Mouse (Mus musculus) 416B (cell line): ENCODE results near the gene Btbd9.
"Not testable (repeated sequence)": the region's sequence is repeated elsewhere in the genome, so short reads cannot be mapped to it uniquely, and the experiment has no call there.

Source experiments
- DNase-seq: peaks from one replicate; pipeline ENCODE4 v3.0.0; 2011; ENCODE audit warnings: low read depth

The Btbd9 gene

DNA sequence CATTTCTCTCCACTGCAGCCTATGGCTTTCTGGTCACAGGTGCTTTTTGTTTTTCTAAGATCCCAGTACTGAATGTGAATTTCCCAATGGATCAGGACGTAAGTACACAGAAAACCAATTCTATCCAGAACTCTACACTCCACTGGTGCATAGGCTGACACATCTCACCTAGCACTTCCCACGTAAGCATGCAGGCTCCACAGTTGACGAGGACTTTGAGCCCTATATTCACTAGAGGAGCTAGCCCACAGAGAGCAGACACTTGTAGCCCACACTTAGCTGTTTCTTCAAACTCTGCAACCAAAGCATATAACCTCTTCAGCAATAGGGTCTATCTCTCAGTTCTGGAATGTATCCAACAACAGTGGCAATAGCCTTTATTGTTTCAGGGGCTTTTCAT, 19.8 kb downstream of the Btbd9 start:
- no peak for DNase-seq

DNA sequence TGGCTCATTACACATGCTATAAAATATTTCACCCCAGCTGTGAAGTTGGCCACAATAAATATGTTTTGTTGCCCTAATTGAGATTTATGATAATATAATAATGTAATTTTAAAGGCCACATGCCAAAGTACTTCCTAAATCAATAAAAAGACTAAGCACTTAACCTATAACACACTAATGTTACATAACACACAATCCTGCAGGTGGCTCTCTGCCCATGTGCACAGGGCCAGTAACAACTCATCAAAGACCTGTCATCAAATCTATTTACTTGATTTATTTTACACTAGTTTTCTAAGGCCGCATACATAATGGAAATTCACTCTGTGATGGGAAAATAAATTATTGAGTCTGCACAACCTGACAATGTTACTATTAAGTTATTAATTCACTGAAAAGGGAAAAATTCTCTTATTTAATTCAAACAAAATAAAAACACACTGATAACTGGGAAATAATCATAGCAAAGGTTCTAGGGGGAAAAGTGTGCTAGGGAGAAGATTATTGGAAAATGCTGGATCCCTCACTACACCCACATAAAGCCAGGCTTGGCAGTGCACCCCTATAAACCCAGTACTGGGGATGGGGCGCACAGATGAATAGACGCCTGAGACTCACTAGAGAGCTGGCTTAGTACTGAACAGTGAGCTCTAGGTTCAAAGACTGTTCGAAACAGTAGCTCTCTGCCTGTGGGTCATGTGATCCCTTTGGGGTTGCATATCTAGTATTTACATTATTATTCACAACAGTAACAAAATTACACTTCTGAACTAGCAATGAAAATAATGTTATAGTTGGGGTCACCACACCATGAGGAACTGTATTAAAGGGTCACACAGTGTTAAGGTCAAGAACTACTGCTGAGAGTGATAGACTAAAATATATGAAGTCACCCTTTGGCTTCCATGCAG, 23.0 kb downstream of the Btbd9 start:
- DNase-seq, result no peak

DNA sequence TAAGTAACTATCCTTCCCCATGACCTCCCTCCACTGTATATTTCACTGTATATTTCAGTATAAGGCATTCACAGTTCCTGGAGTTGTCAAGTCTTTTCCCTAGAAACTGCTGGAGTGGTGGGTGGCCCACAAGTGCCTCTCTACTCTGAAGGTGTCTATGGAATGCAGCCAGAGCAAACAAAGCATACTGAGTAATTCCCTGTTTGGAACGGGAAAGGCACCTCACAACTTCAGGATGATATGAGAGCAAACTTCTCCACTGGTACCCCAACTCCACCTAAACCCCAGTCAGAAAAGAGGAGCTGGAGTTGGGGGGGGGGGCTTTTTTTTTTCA, 25.5 kb downstream of the Btbd9 start:
- no peak for DNase-seq

DNA sequence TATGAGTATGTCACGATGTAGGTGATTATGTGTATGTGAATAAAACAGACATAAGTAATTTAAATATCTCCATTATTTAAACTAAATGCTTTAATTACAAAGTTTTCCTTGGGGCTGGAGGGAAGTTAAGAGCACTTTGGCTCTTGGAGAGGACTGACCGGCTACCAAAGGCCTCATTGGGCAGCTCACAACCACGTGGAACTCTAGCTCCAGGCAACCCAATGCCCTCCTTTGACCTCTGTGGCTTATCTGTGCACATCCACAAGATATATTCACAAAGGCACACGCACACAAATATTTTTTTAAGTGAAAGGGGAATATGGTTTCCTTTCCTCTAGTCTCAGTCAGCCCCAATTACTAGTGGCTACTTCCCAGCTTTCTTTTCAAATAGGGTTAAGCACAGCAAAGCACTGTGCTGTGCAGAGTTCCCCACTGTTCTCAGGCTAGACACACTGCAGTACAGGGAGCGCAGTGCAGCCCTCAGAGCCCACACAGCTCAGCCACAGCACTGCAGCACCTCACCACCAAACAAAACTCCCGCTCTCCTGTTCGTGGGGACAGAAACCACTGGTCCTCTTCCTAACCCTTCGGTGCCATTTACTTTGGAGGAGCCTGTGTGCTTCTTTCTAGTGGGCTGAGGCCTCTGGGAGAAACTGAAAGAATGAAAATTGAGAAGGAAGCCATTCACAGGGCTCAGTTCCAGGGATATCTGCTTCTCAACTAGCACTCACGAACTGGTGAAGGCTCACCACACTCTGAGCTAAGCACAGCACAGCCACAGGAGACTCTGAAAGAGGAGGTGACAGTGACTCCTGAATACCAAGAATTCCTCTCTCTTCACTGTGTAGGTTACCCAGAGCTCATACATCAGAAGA, 26.2 kb downstream of the Btbd9 start:
- DNase-seq, result no peak

DNA sequence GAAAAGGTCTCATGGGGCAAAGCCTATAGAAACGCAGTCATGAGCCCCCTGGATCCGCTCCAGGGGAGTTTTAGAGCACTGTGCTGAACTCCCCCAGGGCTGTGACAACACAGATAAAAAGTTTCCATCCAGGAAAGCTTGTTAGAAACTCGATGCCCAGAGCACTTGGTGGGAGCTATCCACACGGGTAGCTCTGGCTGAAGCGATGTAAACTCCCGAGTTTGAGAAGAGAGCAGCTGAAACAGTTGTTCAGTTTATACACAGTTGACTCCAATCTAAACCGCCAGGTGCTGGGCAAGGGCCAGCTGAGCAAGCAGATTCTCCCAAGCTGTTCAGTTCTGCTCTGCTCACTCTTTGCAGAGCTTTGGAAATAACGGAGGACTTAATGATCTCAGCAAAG, 37.2 kb downstream of the Btbd9 start:
- no peak for DNase-seq

DNA sequence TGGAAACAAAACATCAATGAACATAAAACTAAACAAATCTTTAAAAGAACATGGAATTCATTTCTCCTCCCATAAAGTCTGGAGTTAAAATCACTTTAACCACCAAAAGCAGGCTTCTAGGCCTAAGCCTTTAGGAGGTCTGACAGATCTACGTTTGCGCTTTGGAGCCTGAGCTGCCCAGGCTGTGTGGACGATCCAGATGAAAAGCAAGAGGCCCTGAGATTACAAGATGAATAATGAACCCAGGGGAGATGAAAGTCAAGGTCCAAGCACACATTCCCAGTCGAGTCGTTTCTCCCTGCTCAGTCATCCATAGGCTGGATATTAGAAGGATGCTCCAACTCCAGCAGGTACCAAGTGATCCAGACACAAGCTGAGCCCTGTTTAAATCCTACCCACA, 39.6 kb downstream of the Btbd9 start:
- DNase-seq, result no peak

DNA sequence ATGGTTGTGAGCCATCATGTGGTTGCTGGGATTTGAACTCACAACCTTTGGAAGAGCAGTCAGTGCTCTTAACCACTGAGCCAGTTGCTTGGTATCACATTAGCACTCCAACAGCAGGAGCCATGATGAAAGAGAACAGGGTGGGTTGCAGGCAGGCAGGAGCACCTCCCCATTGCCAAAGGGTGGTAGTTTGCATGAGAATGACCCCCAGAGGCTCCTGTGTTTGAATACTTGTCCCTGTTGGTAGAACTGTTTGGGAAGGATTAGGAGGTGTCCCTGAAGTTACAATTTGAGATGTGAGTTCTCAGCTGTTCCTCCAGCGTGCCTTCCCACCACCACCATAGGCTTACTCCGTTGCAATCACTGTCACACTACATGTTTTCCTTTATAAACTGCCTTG, 43.2 kb downstream of the Btbd9 start:
- DNase-seq, result no peak

DNA sequence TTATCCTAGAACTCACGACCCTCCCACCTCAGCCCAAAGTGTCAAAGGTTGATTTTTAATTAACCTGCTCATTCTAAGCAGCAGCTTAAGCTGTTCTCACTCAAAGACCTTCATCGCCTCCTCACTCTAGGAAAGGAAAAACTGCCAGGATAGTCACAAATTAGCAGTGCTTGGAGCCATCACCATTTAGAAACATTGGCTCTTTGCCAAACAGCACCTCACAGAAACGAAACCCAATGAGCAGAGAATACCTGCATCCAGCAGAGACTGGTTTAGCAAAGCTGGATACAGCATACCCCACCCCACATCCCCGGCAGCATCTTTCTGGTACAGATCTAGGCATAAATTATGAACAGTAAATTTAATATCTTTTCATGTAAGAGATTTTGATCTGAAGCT, 45.7 kb downstream of the Btbd9 start:
- no peak for DNase-seq

DNA sequence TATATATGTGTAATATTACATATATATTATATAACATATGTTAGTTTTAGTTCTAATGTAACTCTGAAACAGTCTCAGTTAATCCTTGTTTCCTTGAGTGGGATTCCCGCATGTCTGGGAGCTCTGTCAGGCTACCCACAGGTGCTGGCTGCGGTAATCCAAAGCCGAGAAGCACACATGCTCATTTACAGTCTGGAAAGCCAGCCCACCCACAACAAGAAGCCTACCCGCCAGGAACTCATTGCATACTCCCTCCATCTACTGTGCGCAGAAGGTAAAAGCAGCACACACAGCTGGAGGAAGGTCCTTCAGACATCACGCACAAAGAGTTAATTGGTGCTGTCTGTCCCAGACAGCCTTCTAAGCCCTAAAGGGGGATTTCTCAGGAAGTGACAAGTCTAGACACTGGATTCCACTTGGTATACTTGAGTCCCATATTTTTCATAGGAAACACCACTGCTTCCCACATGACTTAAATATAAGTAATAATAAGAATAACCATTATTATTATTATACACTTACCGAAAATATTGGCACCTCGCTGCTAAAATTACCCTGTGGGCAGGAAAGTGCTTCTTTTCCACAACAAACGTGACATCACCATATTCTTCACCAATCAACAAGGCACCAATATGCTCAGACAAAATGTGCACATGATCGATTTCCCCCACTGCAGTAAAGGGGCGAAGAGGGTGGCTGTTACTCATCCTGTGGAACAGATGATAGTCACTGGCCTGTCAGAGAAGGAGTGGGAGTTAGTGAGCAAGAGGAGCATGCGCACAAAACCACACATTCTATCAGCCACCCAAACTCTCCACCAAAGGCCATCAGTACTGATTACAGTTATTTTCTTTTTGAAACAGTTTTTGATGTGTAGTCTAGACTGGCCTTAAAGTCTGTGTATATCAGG, 46.4 kb downstream of the Btbd9 start:
- no peak for DNase-seq

DNA sequence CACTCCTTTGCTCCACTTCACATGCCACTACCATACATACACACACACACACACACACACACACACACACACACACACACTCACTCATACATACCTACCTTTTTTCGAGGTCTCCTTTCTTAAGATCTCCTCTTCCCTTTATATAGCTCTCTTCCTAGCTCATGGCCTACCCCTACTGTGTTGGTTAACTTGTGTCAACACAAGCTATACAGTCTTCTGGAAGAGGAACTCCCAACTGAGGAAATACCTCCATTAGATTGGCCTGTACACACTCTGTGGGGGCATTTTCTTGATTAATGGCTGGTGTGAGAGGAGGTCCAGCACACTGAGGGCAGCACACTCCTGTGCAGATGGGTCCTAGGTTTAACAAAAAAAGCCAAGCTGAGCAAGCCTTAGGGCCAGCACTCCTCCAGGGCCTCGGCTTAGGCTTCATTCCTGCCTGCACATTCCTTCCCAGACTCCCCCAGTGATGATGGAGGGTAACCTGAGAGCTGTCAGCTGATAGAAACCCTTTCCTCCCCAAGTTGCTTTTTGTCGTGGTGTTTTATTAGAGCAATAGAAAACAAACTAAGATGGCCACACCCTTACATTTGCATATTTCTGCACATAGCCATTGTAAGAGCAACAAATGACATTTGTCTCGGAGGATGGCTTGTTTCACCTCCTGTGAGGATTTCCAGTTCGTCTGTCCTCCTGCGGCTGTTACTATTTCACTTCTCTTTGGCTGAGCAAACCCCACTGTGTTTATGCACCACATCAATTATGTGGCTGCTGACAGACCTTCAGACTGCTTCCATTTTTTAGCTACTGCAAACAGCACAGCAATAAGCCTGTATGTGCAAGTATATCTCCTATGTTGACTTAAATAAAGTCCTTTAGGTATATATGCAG, 50.6 kb downstream of the Btbd9 start:
- peak; percentile 37 for DNase-seq

DNA sequence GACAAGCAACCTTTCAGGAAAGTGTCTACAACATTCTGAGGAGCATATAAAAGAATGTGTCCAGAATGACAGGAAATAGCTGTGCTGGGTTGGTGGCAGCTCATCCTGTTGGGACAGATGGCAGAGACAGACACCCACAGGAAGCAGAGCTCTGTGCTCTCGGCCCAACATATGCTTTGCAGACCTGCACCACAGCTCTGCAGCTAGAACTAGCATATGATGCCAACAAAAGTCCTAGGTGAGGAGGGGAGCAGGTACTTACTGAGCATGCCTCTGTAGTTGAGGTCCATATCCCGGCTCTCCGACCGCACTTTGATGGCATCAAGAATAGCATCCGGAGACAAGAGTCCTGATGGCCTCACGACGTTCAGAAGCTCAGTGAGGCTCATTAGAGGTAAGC, 51.8 kb downstream of the Btbd9 start:
- DNase-seq, result peak; percentile 93

DNA sequence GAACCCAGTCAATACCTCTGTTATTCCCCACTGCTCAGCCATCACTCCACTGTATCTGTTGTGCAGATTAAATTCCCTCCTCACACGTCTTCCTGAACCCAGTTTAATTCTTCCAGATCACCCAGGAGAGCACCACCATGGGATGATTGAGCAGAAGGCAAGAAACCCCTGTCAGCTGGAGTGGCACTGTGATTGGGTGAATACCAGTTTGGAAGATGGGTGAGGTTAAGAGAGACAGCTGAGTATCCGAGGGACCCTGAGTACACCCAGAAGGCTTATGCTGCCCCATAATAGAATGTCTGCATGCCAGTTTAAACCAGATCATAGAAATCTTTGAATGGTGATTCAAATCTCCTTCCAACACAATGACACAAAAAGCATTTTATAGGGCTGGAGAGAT, 52.5 kb downstream of the Btbd9 start:
- no peak for DNase-seq

DNA sequence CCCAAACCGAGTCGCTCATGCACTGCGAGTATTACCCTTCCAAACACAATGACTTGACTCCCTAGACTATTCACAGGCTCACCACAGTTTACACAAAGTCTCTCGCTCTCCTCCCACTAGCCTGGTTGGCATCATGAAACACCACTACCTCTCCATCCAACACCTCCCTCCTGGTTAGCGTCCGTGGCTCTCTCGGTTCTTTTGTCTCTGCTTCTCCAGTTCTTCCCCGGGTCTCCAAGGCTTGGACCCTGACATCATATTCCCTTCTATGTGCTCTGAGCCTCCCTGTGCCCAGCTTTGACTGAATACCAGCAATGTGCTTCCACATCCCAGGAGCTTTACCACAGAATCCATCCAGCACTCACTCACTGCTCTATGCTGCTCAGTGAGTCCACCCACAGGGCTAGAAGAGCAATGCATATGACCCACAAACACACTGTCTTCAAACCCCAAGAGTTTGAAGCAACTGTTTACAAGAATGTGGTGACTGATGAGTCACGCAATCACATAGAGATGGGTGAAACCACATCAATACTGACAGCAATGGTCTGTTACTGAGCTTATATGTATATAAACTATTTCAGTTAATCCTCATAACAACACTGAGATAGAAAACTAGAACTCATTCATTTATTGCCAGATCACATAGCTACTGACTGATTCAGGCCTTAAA, 53.7 kb downstream of the Btbd9 start:
- peak; percentile 83 for DNase-seq

DNA sequence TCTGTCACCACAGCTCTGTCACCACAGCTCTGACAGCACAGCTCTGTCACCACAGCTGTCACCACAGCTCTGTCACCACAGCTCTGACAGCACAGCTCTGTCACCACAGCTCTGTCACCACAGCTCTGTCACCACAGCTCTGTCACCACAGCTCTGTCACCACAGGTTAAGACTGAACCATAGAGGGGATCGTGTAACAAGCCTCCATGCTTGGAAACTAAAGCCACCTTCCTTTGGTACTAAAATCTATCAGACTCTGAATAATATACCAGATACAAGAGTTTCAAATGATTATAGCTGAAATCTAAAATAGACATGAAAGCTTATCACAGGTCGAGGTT, 57.1 kb downstream of the Btbd9 start:
- DNase-seq, result not testable (repeated sequence)

DNA sequence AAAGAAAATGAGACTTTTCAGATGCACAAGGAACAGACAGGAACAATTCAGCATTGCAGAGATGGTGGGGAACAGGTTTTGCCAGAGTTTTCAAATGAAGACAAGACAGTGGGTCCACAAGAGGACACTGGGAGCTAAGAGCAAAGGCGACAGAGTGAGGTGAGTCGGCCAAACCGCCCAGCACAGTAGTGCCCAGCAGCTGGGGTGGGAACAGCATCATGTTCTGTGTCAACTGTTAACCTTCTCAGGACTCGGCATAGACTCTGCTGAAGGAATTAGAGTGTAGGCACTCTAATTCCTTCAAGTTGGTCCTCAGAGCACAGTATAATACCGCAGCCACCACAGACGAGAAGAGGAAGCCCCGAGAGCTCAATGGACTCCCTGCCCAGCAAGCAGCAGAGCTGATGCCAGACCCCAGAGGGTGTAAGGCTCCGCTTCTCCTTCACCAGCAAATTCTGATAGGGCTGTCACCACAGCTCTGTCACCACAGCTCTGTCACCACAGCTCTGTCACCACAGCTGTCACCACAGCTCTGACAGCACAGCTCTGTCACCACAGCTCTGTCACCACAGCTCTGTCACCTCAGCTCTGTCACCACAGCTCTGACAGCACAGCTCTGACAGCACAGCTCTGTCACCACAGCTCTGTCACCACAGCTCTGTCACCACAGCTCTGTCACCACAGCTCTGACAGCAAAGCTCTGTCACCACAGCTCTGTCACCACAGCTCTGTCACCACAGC, 57.7 kb downstream of the Btbd9 start:
- peak; percentile 92 for DNase-seq

DNA sequence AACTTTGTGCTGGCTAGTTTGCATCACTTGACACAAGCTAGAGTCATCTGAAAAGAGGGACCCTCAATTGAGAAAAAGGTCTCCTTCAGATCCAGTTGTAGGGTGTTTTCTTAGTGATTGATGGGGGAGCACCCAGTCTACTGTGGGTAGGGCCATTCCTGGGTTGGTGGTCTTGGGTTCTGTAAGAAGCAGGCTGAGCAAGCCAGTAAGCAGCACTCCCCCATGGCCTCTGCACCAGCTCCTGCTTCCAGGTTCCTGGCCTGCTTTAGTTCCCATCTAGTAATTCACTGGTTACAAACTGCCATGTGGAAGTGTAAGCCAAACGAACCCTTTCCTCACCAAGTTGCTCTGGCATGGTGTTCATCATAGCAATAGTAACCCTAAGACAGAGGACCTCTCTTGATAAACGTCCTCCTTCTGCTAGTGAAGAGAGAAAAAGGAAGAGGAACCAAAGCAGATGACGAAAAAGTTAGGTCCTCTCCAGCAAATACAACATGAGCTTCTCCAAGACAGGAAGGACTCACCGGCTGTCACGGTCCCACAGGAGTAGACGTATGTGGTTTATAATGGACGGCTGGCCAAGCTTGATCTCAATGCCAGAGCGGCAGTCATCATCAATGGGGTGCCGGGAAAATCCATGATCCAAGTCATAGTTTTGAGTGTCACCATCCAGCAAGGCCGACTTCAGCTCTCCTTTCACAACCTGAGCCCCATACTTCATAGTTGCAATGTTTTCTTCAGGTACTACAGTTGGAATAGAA, 59.5 kb downstream of the Btbd9 start:
- DNase-seq, result no peak

DNA sequence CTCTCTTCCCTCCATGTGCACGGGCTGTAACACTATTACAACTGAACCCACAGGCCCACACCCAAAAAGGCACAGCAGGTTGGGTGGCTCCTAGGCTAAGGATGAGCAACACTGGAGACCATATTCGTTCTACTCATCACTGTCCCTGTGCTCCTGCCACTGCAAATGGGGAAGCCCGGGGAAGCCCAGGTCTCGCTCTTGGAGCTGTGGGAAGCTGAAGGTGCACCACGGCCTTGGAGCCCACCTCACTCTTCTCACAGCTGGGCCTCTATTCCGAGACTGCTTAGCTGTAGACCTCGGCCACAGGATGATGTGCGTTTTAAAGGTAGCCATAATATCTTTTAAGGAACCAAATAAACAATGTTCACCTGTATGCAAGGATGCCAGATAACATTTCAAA, 60.9 kb downstream of the Btbd9 start:
- no peak for DNase-seq

DNA sequence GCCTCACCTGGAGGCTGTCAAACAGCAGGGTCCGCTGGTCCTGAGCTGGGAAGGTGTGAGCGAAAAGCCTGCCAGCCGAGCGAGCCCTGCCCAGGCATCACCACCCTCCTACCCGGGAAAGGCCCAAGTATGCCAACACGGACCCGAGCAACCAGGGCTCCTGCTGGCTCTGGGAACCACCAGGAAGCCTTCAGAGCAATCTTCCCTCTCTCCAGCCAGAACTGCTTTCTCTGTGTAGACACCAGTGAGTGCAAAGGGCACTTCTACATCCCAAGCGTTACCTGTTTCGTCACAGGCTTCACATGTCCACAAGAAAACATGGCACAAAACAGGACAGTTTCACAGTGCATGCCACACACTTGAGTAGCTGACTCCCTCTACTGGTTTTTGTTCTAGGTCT, 63.3 kb downstream of the Btbd9 start:
- DNase-seq, result no peak

DNA sequence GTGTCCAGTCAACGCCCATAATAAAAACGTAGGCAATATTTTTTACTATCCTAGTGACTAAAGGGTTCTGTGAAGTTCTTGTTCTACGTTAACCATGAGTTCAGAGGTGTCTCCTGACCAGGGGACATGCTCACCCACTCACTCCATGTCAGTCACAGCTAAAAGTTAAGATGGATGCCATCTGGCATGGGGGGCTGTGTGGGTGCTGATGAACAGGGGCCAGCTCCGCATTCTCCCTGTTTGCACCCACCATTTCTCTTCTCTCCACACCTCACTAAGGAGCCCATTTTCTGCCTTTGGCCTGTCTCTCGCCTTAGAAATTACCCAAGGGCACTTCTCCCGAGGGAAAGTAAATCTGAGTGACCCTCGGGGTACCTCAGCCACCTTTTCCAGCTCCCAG, 63.8 kb downstream of the Btbd9 start:
- no peak for DNase-seq
